Mouse (Mus musculus): ENCODE measurements around the gene Cd151. TPM values are rescaled to one million over a fixed set of nuclear protein-coding genes. Genes with fewer than 3 reads are reported as not detected.

Cd151 gene
- total and polyA plus RNA-seq, 2 experiments from 2014 or later = 12.4 to 55.8 TPM

DNA sequence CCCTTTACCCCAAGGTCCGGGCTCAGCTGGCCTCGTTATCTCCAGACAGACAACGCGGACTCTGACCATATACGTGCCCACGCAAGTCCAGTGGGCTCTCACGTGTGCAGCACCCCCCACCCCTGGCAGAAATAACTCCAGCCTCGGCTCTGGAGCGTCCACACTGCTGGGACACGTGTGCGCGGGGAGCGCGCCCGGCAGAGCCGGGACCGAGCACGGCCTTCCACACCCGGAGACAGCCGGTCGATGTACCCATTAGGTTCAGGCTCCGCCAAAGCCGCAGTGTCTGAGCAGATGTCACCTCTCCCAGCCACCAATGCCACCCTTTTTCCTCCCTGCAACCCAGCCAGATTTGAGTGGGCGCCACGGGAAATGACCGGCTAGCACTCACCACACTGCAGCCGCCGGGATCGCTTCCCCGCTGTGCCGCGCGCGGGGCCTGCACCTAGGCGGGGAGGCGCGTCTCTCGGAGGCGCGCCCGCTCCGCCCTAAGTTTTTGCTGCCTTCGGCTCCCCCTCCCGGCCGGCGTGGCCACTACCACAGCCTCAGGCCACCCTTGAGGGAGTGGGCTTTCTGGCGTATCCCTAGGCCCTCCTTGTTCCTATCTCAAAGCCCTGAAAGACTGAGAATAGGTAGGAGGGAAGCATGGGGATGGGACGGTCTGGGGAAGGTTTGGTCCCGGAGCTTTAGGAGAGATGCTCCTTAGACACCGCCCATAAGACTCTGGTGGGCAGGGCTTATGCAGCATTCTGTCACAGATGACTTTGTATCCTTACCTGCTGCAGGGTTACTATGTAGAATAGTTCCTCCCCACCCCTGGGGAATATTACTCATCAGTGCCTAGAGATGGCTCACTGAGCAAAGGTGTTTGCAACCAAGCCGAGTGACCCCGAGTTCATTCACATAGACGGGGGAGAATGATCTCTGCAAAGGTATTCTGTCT lies 29.7 kb upstream of the Cd151 start, which contains the start of gene Slc25a22:
TSS of gene Slc25a22 (minus strand) at position 715 of the 943 bp plus-strand sequence.
- Histone ChIP-seq H3K4me1 (ENCODE audit: insufficient read depth) (peaks cover 31% of the 10 kb centered on the region), H3K4me3 (ENCODE audit: low read depth, low read length) (peak within 1 kb of the TSS; percentile 70)
- 7% methylated on average over 53 of the region's 53 CpGs for WGBS

DNA sequence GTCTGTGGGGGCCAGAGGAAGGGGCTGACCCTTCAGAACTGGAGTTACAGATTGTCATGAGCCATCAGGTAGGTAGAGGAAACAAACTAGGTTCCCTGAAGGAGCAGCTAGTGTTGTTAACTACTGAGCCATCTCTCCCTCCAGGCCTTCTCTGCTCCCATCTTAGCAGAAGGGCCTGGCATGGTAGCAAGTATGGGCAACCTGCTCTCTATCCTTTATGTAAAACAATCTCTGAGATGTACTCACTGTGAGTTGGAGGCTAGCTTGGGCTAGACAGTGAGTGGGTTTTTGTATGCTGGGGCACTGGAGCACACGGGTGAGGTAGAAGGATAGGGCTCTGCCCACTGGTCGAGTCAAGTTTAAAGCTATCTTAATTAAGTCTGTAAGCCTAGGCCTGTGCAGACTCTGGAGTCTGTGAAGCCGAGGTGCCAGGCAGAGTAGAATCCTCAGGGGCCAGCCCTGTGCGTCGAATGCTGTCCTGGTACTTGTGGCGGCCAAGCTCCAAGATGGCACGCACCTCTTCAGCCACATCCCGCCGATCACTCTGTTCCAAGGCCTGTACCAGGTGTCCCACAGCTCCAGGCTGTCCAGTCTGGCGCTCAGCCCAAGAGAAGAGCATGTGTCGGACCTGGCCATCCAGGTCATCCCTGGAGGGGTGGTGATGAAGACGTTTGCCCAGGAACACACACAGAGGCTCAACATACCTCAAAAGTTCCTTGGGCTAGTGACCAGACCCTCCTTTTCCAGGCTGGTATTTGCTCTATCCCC lies 28.8 kb upstream of the Cd151 start:
- WGBS = 93% methylated on average over 12 of the region's 12 CpGs
- H3K9me3 ChIP-seq (ENCODE audit: low read length) = no peaks in the 10 kb centered on the region
- H3K27ac ChIP-seq (ENCODE audit: low read depth, low read length) = peak overlapping the region; percentile 86; the same call in 1 of the 2 replicates
- no peak overlapping the region; the same call in 1 of the 2 replicates for H3K4me2 ChIP-seq (ENCODE audit: low read depth)
- peaks cover 11% of the 10 kb centered on the region for H3K36me3 ChIP-seq (ENCODE audit: insufficient read depth)
- no peak for TF ChIP-seq CTCF (IDR thresholded peaks at IDR 0.05; ENCODE audit: low read depth)
- DNase-seq (no peak), ATAC-seq (no peak)
- H3K9ac ChIP-seq = no peak overlapping the region
- H3K4me1 ChIP-seq (ENCODE audit: insufficient read depth) = peaks cover 30% of the 10 kb centered on the region
- no peak overlapping the region for H3K4me3 ChIP-seq (ENCODE audit: low read depth, low read length)
- no peaks in the 10 kb centered on the region for H3K27me3 ChIP-seq (ENCODE audit: insufficient read depth, low read length)

More for the DNA sequence above, 29.7 kb upstream of the Cd151 start, which contains the start of gene Slc25a22:
- peak within 1 kb of the TSS; percentile 86 for H3K27ac ChIP-seq (ENCODE audit: low read depth, low read length)
- peak; percentile 81 for TF ChIP-seq CTCF (IDR thresholded peaks at IDR 0.05; ENCODE audit: low read depth)
- DNase-seq = peak; percentile 93
- H3K27me3 ChIP-seq (ENCODE audit: insufficient read depth, low read length) = no peaks in the 10 kb centered on the region
- H3K9me3 ChIP-seq (ENCODE audit: low read length) = no peaks in the 10 kb centered on the region
- peaks cover 20% of the 10 kb centered on the region for H3K36me3 ChIP-seq (ENCODE audit: insufficient read depth)
- ATAC-seq = peak; percentile 91
- peak within 1 kb of the TSS; percentile 87 for H3K9ac ChIP-seq
- H3K4me2 ChIP-seq (ENCODE audit: low read depth) = peak within 1 kb of the TSS; percentile 93

DNA sequence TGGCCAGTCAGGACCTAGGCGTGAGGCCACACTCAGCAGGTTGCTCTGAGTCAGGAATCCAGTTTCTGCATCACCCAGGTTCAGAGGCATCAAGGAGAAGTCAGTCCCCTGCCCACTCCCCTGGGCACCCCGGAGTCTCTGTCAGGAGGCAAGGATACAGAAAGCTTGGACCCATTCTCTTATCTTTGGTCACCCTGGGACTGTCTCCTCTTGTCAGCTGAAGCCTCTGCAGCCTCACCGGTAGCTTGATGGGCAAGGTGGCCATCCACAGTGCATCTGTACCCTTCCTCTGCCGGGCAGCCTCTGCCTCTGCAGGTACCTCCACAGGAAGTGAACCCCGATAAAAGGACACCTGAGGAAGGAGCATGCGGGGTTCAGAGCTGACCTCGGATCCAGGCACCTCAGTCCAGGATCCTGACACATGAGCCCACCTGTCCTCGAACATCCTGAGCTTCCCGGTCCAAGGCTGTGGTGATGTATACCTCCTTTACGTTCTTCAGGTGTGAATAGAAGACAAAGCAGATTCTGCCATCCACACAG lies 28.0 kb upstream of the Cd151 start:
- TF ChIP-seq CTCF (IDR thresholded peaks at IDR 0.05; ENCODE audit: low read depth) = no peak
- H3K4me3 ChIP-seq (ENCODE audit: low read depth, low read length) = no peak overlapping the region
- H3K9me3 ChIP-seq (ENCODE audit: low read length) = no peaks in the 10 kb centered on the region
- H3K4me1 ChIP-seq (ENCODE audit: insufficient read depth) = peaks cover 24% of the 10 kb centered on the region
- peaks cover 6% of the 10 kb centered on the region for H3K36me3 ChIP-seq (ENCODE audit: insufficient read depth)
- ATAC-seq = no peak
- H3K9ac ChIP-seq = no peak overlapping the region
- no peaks in the 10 kb centered on the region for H3K27me3 ChIP-seq (ENCODE audit: insufficient read depth, low read length)
- H3K27ac ChIP-seq (ENCODE audit: low read depth, low read length) = no peak overlapping the region
- WGBS = 94% methylated on average over 10 of the region's 10 CpGs
- DNase-seq = no peak
- no peak overlapping the region for H3K4me2 ChIP-seq (ENCODE audit: low read depth)

DNA sequence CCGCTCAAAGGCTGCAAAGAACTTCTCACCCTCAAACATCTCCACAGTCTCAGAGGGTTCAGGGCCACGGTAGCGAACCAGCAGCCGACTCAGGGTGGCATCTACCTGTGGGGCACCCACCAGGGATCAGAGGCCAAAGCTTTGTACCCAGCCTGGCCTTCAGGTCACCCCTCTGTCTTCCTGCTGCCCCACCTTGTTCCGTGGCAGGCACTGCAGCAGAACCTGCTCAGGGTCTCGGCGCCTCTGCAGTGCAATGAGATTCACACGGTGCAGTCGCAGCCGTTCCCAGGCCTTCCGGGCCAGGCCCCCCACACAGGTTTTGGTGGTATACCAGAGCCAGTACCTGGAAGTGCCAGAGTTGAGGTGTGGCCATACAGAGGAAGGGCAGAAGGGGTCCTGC lies 27.4 kb upstream of the Cd151 start:
- whole genome bisulfite sequencing = 94% methylated on average over 11 of the region's 11 CpGs
- Histone ChIP-seq H3K9me3 (ENCODE audit: low read length) (no peaks in the 10 kb centered on the region), H3K4me2 (ENCODE audit: low read depth) (no peak overlapping the region), H3K4me1 (ENCODE audit: insufficient read depth) (peaks cover 21% of the 10 kb centered on the region), H3K27me3 (ENCODE audit: insufficient read depth, low read length) (no peaks in the 10 kb centered on the region), H3K4me3 (ENCODE audit: low read depth, low read length) (no peak overlapping the region), H3K27ac (ENCODE audit: low read depth, low read length) (no peak overlapping the region), H3K36me3 (ENCODE audit: insufficient read depth) (peaks cover 6% of the 10 kb centered on the region), H3K9ac (no peak overlapping the region)
- TF ChIP-seq CTCF (IDR thresholded peaks at IDR 0.05; ENCODE audit: low read depth) = no peak
- no peak for ATAC-seq
- DNase-seq = no peak

DNA sequence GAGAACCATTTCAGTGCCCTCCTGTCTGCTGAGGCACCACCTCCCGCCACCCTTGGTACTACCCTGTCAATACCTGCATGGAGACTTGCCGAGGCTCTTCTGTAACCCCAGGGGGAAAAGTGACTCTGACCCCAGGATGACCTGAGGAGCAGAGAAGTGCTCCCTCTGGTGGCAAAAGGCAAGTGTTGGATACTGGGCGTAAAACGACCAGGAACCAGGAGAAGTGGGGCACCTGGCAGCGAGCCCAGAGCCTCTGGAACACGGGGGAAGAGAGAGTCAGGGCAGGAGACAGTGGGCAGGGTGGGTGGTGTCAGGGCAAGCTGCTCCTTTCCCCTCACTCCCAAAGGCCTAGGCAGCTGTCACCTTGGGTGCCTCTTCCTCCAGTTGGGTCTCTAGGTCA lies 26.6 kb upstream of the Cd151 start:
- no peak overlapping the region for H3K4me2 ChIP-seq (ENCODE audit: low read depth)
- H3K9ac ChIP-seq = no peak overlapping the region
- H3K4me3 ChIP-seq (ENCODE audit: low read depth, low read length) = no peak overlapping the region
- 28% methylated on average over 6 of the region's 6 CpGs for WGBS
- no peaks in the 10 kb centered on the region for H3K9me3 ChIP-seq (ENCODE audit: low read length)
- peaks cover 6% of the 10 kb centered on the region for H3K36me3 ChIP-seq (ENCODE audit: insufficient read depth)
- H3K27ac ChIP-seq (ENCODE audit: low read depth, low read length) = no peak overlapping the region
- DNase-seq (peak; percentile 35), ATAC-seq (no peak)
- peak; percentile 68 for TF ChIP-seq CTCF (IDR thresholded peaks at IDR 0.05; ENCODE audit: low read depth)
- H3K4me1 ChIP-seq (ENCODE audit: insufficient read depth) = peaks cover 18% of the 10 kb centered on the region
- H3K27me3 ChIP-seq (ENCODE audit: insufficient read depth, low read length) = no peaks in the 10 kb centered on the region

DNA sequence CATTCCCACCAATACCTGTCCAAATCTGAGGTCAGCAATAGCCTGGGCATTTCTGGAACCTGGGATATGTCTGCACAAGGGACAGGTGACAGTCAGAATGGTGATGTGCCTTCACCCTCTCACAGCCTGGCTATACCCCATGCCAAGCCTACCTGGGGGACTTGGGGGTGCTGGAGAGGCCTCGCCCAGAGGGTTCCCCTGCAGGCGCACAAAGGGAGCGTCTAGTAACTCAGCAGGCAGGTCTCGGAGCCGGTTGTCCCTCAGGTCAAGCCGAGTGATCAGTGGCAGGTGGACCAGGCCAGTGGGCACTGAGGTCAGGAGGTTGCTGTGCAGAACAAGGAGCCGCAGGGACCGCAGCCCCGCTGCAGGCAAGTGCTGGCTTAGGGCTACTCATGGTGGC lies 25.7 kb upstream of the Cd151 start:
- peaks cover 6% of the 10 kb centered on the region for H3K36me3 ChIP-seq (ENCODE audit: insufficient read depth)
- no peaks in the 10 kb centered on the region for H3K9me3 ChIP-seq (ENCODE audit: low read length)
- no peak for DNase-seq
- no peaks in the 10 kb centered on the region for H3K27me3 ChIP-seq (ENCODE audit: insufficient read depth, low read length)
- ATAC-seq = no peak
- H3K9ac ChIP-seq = no peak overlapping the region
- WGBS = 93% methylated on average over 9 of the region's 9 CpGs
- no peak overlapping the region for H3K4me3 ChIP-seq (ENCODE audit: low read depth, low read length)
- H3K27ac ChIP-seq (ENCODE audit: low read depth, low read length) = no peak overlapping the region
- H3K4me2 ChIP-seq (ENCODE audit: low read depth) = no peak overlapping the region
- H3K4me1 ChIP-seq (ENCODE audit: insufficient read depth) = peaks cover 12% of the 10 kb centered on the region
- no peak for TF ChIP-seq CTCF (IDR thresholded peaks at IDR 0.05; ENCODE audit: low read depth)
